7 mouse cellular contexts compared by ENCODE assay signal in genomic region chr3:89159616-89160344, GRCm38 (mm10). TPM values are rescaled to one million over a fixed set of nuclear protein-coding genes. Genes with fewer than 3 reads are reported as not detected.
DNase-seq lines count a peak whose midpoint lies in the region; ATAC-seq lines count a peak whose summit lies in the region.

TSS of gene Hcn3 (minus strand) at chr3:89160196.

- H3K4me1 ChIP-seq in embryonic facial prominence, embryonic 12.5 days, result peaks cover 19% of the 10 kb centered on the region

- peak; percentile 78 for ATAC-seq in embryonic facial prominence, embryonic 12.5 days (ENCODE audit: insufficient number of reproducible peaks, insufficient read depth, low FRiP score, low TSS enrichment)
- peak; percentile 58 for ATAC-seq in megakaryocyte, adult 5-6 weeks (ENCODE audit: poor library complexity, severe bottlenecking)

- H3K9ac ChIP-seq in embryonic facial prominence, embryonic 12.5 days, result peak within 1 kb of the TSS; percentile 60

- peaks cover 20% of the 10 kb centered on the region for H3K27me3 ChIP-seq in embryonic facial prominence, embryonic 12.5 days

- intact Hi-C loops in heart, postnatal 36 days (cut with DNase I), result loop anchor here (5.0 to 10.0 kb wide), 3 partner anchors 42 to 245 kb away; partner anchors contain the start of gene Msto1

- under 1% methylated on average over 46 of the region's 66 CpGs for WGBS in embryonic facial prominence, embryonic 12.5 days

- H3K27ac ChIP-seq in embryonic facial prominence, embryonic 12.5 days, result no peak within 1 kb of the TSS

- peak; percentile 88 for DNase-seq in ES-CJ7 (ENCODE audit: low read depth, low spot score)
- peak; percentile 66 to 72 for DNase-seq in adrenal gland, adult 18-20 months (ENCODE audit: low spot score in 2 of 2)
- peak; percentile 49 to 59 for DNase-seq in heart, postnatal 36 days
- no peak for DNase-seq in left cerebral cortex, adult 8-10 months (ENCODE audit: low spot score in 2 of 2)
- DNase-seq in right cerebral cortex, postnatal 14 days, result peak; percentile 74

- H3K9me3 ChIP-seq in embryonic facial prominence, embryonic 12.5 days, result no peaks in the 10 kb centered on the region

- peak within 1 kb of the TSS; percentile 98 for H3K4me2 ChIP-seq in embryonic facial prominence, embryonic 12.5 days (replicated peaks)

- no peaks in the 10 kb centered on the region for H3K36me3 ChIP-seq in embryonic facial prominence, embryonic 12.5 days

- H3K4me3 ChIP-seq in embryonic facial prominence, embryonic 12.5 days, result peak within 1 kb of the TSS; percentile 61

RNA-seq across cellular contexts. Expression of gene Hcn3, which starts in this region (rescaled TPM):
- total RNA-seq in adrenal gland, adult 18-20 months (2021), result 1 to 10 TPM; 2.6 to 7.7 TPM
- 3.9 and 4.4 TPM in 2 replicates for polyA plus RNA-seq in embryonic facial prominence, embryonic 12.5 days (2016; fragmentation: Nextera tagmentation; extraction: Ambion mirVana)
- under 1 TPM; 0.17 to 0.38 TPM for total RNA-seq in heart, postnatal 36 days (2021)
- 10 to 100 TPM; 12.3 to 18.2 (median 17.0) TPM for total RNA-seq in left cerebral cortex, adult 8-10 months (2022)
- not detected in 2 replicates for total RNA-seq in megakaryocyte, adult 5-6 weeks (2015)
- total RNA-seq in megakaryocyte, adult 5-6 weeks (2017), result not detected in 2 replicates

Comparison
In these comparisons a context has a peak if more than half of its experiments do, and no peak if none do; other contexts are left out.
1. Peak in DNase-seq in heart, postnatal 36 days; RNA of the gene not detected or under 1 TPM.
2. Peak in ATAC-seq in megakaryocyte, adult 5-6 weeks; RNA of the gene not detected or under 1 TPM.
3. DNase-seq: peak in ES-CJ7 (single experiment), adrenal gland, adult 18-20 months (2 of 2) and right cerebral cortex, postnatal 14 days (single experiment); none in left cerebral cortex, adult 8-10 months (0 of 2).